Mouse (Mus musculus) limb, embryonic 12.5 days (tissue): Measurements from ENCODE around the gene Psme4. TPM values are rescaled to one million over a fixed set of nuclear protein-coding genes. Genes with fewer than 3 reads are reported as not detected.

ENCODE experiments used
- ATAC-seq: fragments of 200-750 bp; cut with Nextera tagmentation; 2 replicates; pipeline ENCODE4 v1.8.0; 2017; ENCODE audit warnings: low read depth, moderate TSS enrichment; ENCODE audit not compliant: insufficient number of reproducible peaks, insufficient read depth, low FRiP score, low TSS enrichment
- H3K27ac ChIP-seq: fragments of 300-500 bp; sonication (generic); 2 replicates; pipeline ENCODE4 v1.5.1; 2016; ENCODE audit warnings: mild to moderate bottlenecking, moderate library complexity
- H3K27me3 ChIP-seq: fragments of 300-500 bp; sonication (generic); 2 replicates; pipeline ENCODE4 v1.6.1; 2016; ENCODE audit warnings: mild to moderate bottlenecking, moderate library complexity
- H3K36me3 ChIP-seq: fragments of 300-500 bp; sonication (generic); 2 replicates; pipeline ENCODE4 v1.6.1; 2016; ENCODE audit warnings: mild to moderate bottlenecking, moderate library complexity
- H3K4me1 ChIP-seq: fragments of 300-500 bp; sonication (generic); replicated peaks from 2 replicates; pipeline ENCODE4 v1.6.1; 2016
- H3K4me2 ChIP-seq: fragments of 300-500 bp; sonication (generic); 2 replicates; pipeline ENCODE4 v1.6.1; 2016; ENCODE audit warnings: mild to moderate bottlenecking, moderate library complexity
- H3K4me3 ChIP-seq: fragments of 300-500 bp; sonication (generic); replicated peaks from 2 replicates; pipeline ENCODE4 v1.5.1; 2016; ENCODE audit warnings: mild to moderate bottlenecking
- H3K9ac ChIP-seq: fragments of 300-500 bp; sonication (generic); replicated peaks from 2 replicates; pipeline ENCODE4 v1.6.1; 2016; ENCODE audit warnings: mild to moderate bottlenecking, moderate library complexity
- H3K9me3 ChIP-seq: fragments of 300-500 bp; sonication (generic); 2 replicates; pipeline ENCODE4 v1.6.1; 2016; ENCODE audit warnings: mild to moderate bottlenecking, moderate library complexity
- WGBS: fragments of 180-500 bp; shearing (Covaris S2); methylation state at CpG from one replicate; pipeline ENCODE4 v1.1.7; 2016; 5-methylcytosine and 5-hydroxymethylcytosine counted together
- polyA plus RNA-seq: library from polyadenylated mRNA; unstranded; fragments of >200 nt; fragmentation: Nextera tagmentation; extraction: Ambion mirVana; gene quantifications from 2 replicates; pipeline ENCODE4 v1.2.1, GENCODE M21; 2016

Psme4 gene
- polyA plus RNA-seq, 1 experiment from 2014 or later: 33.1 TPM

DNA sequence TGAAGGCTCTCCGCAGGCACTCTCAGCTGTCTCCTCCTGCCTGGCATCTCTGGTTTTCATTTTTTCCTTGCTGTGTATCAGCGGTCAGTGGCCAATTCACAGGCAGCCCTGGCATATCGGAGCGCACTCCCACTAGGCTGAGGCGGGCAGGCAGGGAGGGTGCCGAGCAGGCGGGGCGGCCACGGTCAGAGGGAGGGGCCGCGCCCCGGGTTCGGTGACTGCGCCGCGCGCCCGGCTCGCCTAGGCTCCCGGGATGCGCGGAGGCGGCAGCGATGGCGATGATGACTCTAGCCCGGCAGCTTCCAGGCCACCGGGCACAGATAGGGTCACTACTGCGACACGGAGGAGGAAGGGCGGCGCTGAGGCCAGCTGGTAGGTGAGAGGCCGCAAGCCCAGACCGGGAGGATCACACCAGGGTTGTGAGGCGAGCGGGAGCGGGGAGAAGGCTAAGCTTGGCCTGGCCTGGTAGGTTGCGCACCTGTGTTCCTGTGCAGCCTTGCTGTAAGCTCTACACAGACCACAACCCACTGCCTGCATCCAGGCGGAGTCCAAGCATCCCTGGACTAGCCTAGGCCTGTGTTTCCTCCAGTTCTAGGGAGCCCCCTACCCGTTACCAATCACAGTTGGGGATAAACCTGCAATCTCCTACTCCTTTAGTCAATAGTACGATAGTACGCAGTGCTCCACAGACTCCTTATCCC is 113.8 kb downstream of the Psme4 start, which contains the start of the genes Gpr75 and Asb3:
TSS of gene Gpr75 (plus strand) at position 188 of the 701 bp plus-strand sequence.
TSS of gene Asb3 (plus strand) at position 246 of the 701 bp plus-strand sequence.
- H3K4me3 ChIP-seq: peak within 1 kb of the TSS; percentile 52
- ATAC-seq: peak; percentile 92
- no peak within 1 kb of the TSS for H3K27ac ChIP-seq
- peak within 1 kb of the TSS; percentile 87 for H3K4me2 ChIP-seq
- 4% methylated on average over 41 of the region's 41 CpGs for WGBS
- peaks cover 7% of the 10 kb centered on the region for H3K27me3 ChIP-seq
- H3K4me1 ChIP-seq: 0 out of 2 replicates have a peak, but pooled peaks cover 4% of the 10 kb centered on the region
- H3K36me3 ChIP-seq: peaks cover 1% of the 10 kb centered on the region
- H3K9ac ChIP-seq: peak within 1 kb of the TSS; percentile 64
- no peaks in the 10 kb centered on the region for H3K9me3 ChIP-seq

DNA sequence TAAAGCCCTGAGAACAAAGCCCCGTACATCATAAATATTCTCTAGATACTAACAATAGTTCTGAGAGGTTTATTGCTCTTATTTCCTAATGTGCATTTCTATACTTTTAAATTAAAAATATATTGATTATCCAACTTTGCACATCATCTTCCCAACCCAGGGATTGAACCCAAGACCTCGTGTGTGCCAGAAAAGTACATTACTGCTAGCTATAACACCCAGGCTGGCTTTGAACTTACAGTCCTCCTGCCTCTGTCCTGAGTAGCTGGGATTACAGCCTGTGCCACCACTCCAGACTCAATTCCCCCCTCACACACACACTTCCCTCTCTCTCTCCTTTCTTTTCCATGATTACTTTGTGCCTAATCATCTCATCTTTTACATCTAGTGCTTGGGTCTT is 116.6 kb downstream of the Psme4 start:
- no peak for ATAC-seq
- Histone ChIP-seq H3K36me3 (no peaks in the 10 kb centered on the region), H3K27me3 (peaks cover 7% of the 10 kb centered on the region), H3K4me3 (no peak overlapping the region), H3K9me3 (no peaks in the 10 kb centered on the region), H3K27ac (no peak overlapping the region), H3K9ac (no peak overlapping the region), H3K4me2 (no peak overlapping the region), H3K4me1 (0 out of 2 replicates have a peak, but pooled peaks cover 4% of the 10 kb centered on the region)
- WGBS: 84% methylated on average over 2 of the region's 2 CpGs

DNA sequence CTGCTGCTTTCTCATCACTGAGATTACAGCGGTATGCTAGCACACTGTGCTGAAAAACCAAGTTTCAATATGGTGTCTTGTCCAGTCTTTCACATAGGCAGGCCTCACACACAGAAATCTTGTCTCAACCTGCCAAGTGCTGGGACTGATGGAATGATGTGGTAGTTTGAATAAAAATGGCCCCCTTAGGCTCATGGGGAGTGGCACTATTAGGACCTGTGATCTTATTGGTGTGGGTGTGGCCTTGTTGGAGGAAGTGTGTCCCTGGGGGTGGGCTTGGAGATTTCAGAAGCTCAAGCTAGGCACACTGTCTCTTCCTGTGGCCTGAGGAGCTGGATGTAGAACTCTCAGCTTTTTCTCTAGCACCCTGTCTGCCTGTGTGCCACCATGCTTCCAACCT is 124.7 kb downstream of the Psme4 start:
- Histone ChIP-seq H3K4me3 (no peak overlapping the region), H3K4me2 (no peak overlapping the region), H3K27me3 (no peaks in the 10 kb centered on the region), H3K9me3 (no peaks in the 10 kb centered on the region), H3K4me1 (no peaks in the 10 kb centered on the region), H3K9ac (no peak overlapping the region), H3K27ac (no peak overlapping the region), H3K36me3 (no peaks in the 10 kb centered on the region)
- ATAC-seq: no peak
- 92% methylated on average over 1 of the region's 1 CpGs for WGBS

DNA sequence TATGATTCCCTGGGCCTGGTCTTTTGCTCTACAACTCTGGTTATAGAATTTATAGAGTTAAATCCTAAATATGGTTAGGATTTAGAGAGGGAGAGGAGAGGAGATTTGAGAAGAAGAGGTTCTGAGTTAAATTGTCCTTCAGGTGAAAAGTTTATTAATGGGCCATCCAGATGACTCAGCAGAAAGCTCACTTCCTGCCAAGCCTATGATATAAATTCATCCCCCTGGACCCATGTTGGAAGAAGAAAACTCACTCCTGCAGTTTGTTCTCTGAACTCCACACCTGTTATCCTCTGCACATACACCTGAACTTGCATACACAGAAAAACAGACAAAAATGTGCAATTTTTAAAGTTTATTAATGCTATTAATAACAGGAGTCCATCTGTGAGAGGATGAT is 127.8 kb downstream of the Psme4 start:
- Histone ChIP-seq H3K27me3 (no peaks in the 10 kb centered on the region), H3K4me1 (no peaks in the 10 kb centered on the region), H3K36me3 (no peaks in the 10 kb centered on the region), H3K4me3 (no peak overlapping the region), H3K4me2 (no peak overlapping the region), H3K9me3 (peaks cover 1% of the 10 kb centered on the region; the same call in 1 of the 2 replicates), H3K27ac (no peak overlapping the region), H3K9ac (no peak overlapping the region)
- no peak for ATAC-seq

DNA sequence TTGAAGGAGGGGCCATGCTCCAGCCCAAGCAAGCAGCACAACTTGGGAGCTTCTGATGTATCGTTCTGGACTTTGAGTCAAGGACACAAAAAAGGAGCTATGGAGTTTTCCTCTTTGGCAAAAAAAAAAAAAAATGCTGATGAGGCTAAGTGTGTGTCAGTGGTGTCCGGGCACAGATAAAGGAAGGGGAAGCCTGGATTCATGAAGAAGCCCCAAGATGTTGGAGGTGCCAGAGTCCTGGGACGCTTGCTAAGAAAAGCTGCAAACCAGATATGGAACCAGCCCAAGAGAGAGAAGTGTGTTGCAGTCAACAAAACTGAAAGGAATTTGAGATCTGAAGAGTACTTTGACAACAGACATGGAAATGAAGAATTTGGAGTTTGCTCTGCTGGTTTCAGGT is 140.8 kb downstream of the Psme4 start:
- Histone ChIP-seq H3K4me3 (no peak overlapping the region), H3K9ac (no peak overlapping the region), H3K9me3 (0 out of 2 replicates have a peak, but pooled peaks cover 1% of the 10 kb centered on the region), H3K4me2 (no peak overlapping the region), H3K27ac (no peak overlapping the region), H3K4me1 (no peaks in the 10 kb centered on the region), H3K27me3 (no peaks in the 10 kb centered on the region), H3K36me3 (no peaks in the 10 kb centered on the region)
- WGBS: 93% methylated on average over 3 of the region's 3 CpGs
- no peak for ATAC-seq

DNA sequence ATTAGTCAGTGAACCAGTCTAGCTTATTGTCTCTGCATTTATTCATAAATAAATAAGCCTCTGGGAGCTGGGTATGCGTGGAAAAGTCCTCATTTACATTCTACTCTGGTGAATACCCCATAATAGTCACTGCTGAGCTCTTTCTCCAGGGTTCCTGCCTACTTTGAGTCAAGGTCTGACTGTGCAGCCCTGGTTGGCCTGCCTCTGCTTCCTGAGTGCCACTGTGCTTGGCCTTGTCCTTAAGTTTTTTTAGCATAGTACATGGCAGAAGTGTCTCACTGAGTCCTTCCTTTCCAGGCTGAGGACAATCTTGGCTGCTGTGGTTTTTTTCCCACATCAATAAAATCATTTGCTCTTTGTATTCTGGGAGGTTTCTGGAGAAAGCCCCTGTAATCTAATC is 149.1 kb downstream of the Psme4 start:
- peaks cover 22% of the 10 kb centered on the region for H3K36me3 ChIP-seq
- no peaks in the 10 kb centered on the region for H3K27me3 ChIP-seq
- no peaks in the 10 kb centered on the region for H3K4me1 ChIP-seq
- no peak overlapping the region for H3K4me3 ChIP-seq
- ATAC-seq: no peak
- no peak overlapping the region for H3K9ac ChIP-seq
- no peak overlapping the region for H3K4me2 ChIP-seq
- WGBS: 78% methylated on average over 1 of the region's 1 CpGs
- no peaks in the 10 kb centered on the region for H3K9me3 ChIP-seq
- no peak overlapping the region for H3K27ac ChIP-seq

DNA sequence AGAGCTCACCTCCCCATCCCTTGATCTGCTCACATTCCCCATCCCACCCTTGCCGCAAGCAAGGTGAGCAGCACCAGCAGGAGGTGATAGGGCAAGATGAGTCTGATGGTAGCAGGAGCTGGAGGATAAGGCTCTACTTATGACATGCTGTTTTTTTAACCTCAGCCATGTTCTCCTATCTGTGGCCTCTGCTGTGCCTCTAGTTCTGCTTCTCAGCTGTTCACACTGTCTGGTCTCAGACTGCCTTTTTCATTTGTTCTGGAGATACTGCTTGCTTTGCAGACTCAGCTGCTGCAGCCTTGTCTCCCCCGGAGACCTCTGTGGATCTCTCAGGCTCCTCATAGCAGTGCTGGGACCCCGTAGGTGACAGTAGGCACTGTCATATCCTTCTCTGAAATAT is 151.8 kb downstream of the Psme4 start:
- no peaks in the 10 kb centered on the region for H3K27me3 ChIP-seq
- H3K27ac ChIP-seq: no peak overlapping the region
- H3K4me1 ChIP-seq: no peaks in the 10 kb centered on the region
- ATAC-seq: no peak
- WGBS: 92% methylated on average over 3 of the region's 3 CpGs
- peaks cover 42% of the 10 kb centered on the region for H3K36me3 ChIP-seq
- H3K4me2 ChIP-seq: no peak overlapping the region
- no peak overlapping the region for H3K9ac ChIP-seq
- H3K4me3 ChIP-seq: no peak overlapping the region
- H3K9me3 ChIP-seq: no peaks in the 10 kb centered on the region

DNA sequence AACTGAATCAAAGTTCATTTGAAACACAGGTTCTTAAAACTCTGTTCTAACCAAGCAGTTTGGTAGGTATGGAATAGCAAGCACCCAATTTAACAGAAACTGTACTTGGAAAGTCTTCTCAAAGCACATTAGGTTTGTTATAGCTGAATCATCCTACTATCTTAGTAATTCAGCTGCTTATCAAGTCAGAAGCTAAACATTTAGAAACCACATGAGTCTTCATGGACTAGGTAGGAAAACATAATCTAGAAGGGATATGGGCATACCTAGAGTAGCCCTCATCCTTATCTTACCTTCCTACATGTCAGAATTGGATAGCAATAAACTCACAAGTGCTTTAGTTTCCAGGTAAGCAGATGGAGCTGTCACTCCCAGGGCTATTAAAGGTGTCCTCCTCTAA is 156.6 kb downstream of the Psme4 start:
- H3K9me3 ChIP-seq: no peaks in the 10 kb centered on the region
- no peak for ATAC-seq
- H3K4me2 ChIP-seq: no peak overlapping the region
- H3K4me3 ChIP-seq: no peak overlapping the region
- H3K27me3 ChIP-seq: no peaks in the 10 kb centered on the region
- H3K4me1 ChIP-seq: no peaks in the 10 kb centered on the region
- H3K36me3 ChIP-seq: peaks cover 69% of the 10 kb centered on the region
- no peak overlapping the region for H3K27ac ChIP-seq
- H3K9ac ChIP-seq: no peak overlapping the region

DNA sequence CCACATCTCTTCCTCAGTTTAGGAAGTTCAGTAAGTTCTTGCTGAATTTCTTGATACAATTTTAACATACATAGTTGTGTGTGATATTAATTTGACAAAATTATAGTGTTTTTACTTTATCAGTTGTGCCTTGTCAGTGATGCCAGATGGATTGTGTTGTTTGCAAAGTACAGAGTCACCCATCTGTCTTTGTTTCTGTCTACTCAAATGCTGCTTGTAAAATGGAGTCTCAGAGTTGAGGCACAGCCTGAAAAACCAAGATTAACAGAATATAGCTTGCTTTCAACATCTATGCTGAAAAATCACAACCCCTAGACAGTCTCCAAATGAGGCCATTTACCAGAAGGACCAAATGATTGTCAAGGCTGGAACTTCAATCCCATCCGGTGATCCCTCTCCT is 157.0 kb downstream of the Psme4 start:
- no peak overlapping the region for H3K27ac ChIP-seq
- no peak overlapping the region for H3K9ac ChIP-seq
- no peak overlapping the region for H3K4me3 ChIP-seq
- no peaks in the 10 kb centered on the region for H3K4me1 ChIP-seq
- no peaks in the 10 kb centered on the region for H3K9me3 ChIP-seq
- H3K27me3 ChIP-seq: no peaks in the 10 kb centered on the region
- no peak for ATAC-seq
- peaks cover 65% of the 10 kb centered on the region for H3K36me3 ChIP-seq
- H3K4me2 ChIP-seq: no peak overlapping the region
- WGBS: 88% methylated on average over 1 of the region's 1 CpGs

Other genes starting within 250 kb of the Psme4 start
- 6.6 and 8.0 TPM in 2 replicates for gene Acyp2, start 122.1 kb upstream of the Psme4 start, polyA plus RNA-seq
- 0.38 and 0.52 TPM in 2 replicates for gene Gpr75, start 113.6 kb downstream of the Psme4 start, polyA plus RNA-seq
- gene Asb3, start 113.7 kb downstream of the Psme4 start, polyA plus RNA-seq: 33.4 and 39.3 TPM in 2 replicates
- gene Erlec1, start 182.6 kb downstream of the Psme4 start, polyA plus RNA-seq: 10.8 and 10.9 TPM in 2 replicates
- 10.9 and 12.5 TPM in 2 replicates for gene Chac2, start 214.6 kb downstream of the Psme4 start, polyA plus RNA-seq